Mouse (Mus musculus): ENCODE results near the gene Gm498. TPM values are rescaled to one million over a fixed set of nuclear protein-coding genes. Genes with fewer than 3 reads are reported as not detected.
A peak's percentile ranks its signal among the peaks of the same experiment; 100 is the strongest.

Gm498 gene
- not detected in 2 replicates for polyA plus RNA-seq (2014; fragmentation: Nextera tagmentation; extraction: Ambion mirVana)

GRCm38 (mm10) chr7:143866538-143866937, at the start of gene Gm498:
Gene Gm498, plus strand, starts transcription at chr7:143866838.
- ATAC-seq (ENCODE audit: insufficient number of reproducible peaks, low FRiP score, low TSS enrichment, low read depth), result no peak
- H3K4me2 ChIP-seq (ENCODE audit: low read depth, severe bottlenecking), result no peak within 1 kb of the TSS
- H3K27ac ChIP-seq (replicated peaks; ENCODE audit: low read depth, low read length), result no peak within 1 kb of the TSS
- H3K4me3 ChIP-seq (ENCODE audit: low read depth, low read length), result no peak within 1 kb of the TSS
- 82% methylated on average over 2 of the region's 2 CpGs for WGBS
- no peaks in the 10 kb centered on the region for H3K9me3 ChIP-seq (ENCODE audit: control insufficient read depth, low read length)
- DNase-seq (ENCODE audit: low spot score), result no peak
- H3K9ac ChIP-seq (ENCODE audit: low read length), result no peak within 1 kb of the TSS
- H3K36me3 ChIP-seq (ENCODE audit: control insufficient read depth, insufficient read depth, low read length), result no peaks in the 10 kb centered on the region
- no peaks in the 10 kb centered on the region for H3K27me3 ChIP-seq (ENCODE audit: control insufficient read depth, insufficient read depth, low read length)
- no peaks in the 10 kb centered on the region for H3K4me1 ChIP-seq (ENCODE audit: control insufficient read depth, insufficient read depth, low read length)

- Histone ChIP-seq H3K9ac (ENCODE audit: low read length) (no peak overlapping the region), H3K9me3 (ENCODE audit: control insufficient read depth, low read length) (no peaks in the 10 kb centered on the region), H3K4me3 (ENCODE audit: low read depth, low read length) (no peak overlapping the region), H3K27me3 (ENCODE audit: control insufficient read depth, insufficient read depth, low read length) (no peaks in the 10 kb centered on the region), H3K36me3 (ENCODE audit: control insufficient read depth, insufficient read depth, low read length) (peaks cover 7% of the 10 kb centered on the region), H3K4me2 (ENCODE audit: low read depth, severe bottlenecking) (no peak overlapping the region), H3K27ac (replicated peaks; ENCODE audit: low read depth, low read length) (no peak overlapping the region), H3K4me1 (ENCODE audit: control insufficient read depth, insufficient read depth, low read length) (peaks cover 6% of the 10 kb centered on the region; the same call in 1 of the 2 replicates)
- DNase-seq (ENCODE audit: low spot score) (no peak), ATAC-seq (ENCODE audit: insufficient number of reproducible peaks, low FRiP score, low TSS enrichment, low read depth) (no peak)
- WGBS, result 72% methylated on average over 4 of the region's 4 CpGs
These were observed 47.4 kb upstream of the Gm498 start for GRCm38 (mm10) chr7:143819201-143819600.

- no peak for ATAC-seq (ENCODE audit: insufficient number of reproducible peaks, low FRiP score, low TSS enrichment, low read depth)
- H3K9ac ChIP-seq (ENCODE audit: low read length), result no peak overlapping the region
- H3K27me3 ChIP-seq (ENCODE audit: control insufficient read depth, insufficient read depth, low read length), result no peaks in the 10 kb centered on the region
- H3K4me2 ChIP-seq (ENCODE audit: low read depth, severe bottlenecking), result no peak overlapping the region
- no peak overlapping the region for H3K4me3 ChIP-seq (ENCODE audit: low read depth, low read length)
- 86% methylated on average over 2 of the region's 2 CpGs for WGBS
- H3K36me3 ChIP-seq (ENCODE audit: control insufficient read depth, insufficient read depth, low read length), result peaks cover 7% of the 10 kb centered on the region
- no peak for DNase-seq (ENCODE audit: low spot score)
- no peaks in the 10 kb centered on the region for H3K9me3 ChIP-seq (ENCODE audit: control insufficient read depth, low read length)
- no peak overlapping the region for H3K27ac ChIP-seq (replicated peaks; ENCODE audit: low read depth, low read length)
- peaks cover 6% of the 10 kb centered on the region; the same call in 1 of the 2 replicates for H3K4me1 ChIP-seq (ENCODE audit: control insufficient read depth, insufficient read depth, low read length)
These were observed 45.4 kb upstream of the Gm498 start for GRCm38 (mm10) chr7:143821241-143821640.

GRCm38 (mm10) chr7:143822375-143823265, 44.0 kb upstream of the Gm498 start, which contains the start of the genes Nadsyn1 and Dhcr7:
Gene Nadsyn1, minus strand, starts transcription at chr7:143822849.
Gene Dhcr7, plus strand, starts transcription at chr7:143823145.
- Histone ChIP-seq H3K9me3 (ENCODE audit: control insufficient read depth, low read length) (no peaks in the 10 kb centered on the region), H3K27me3 (ENCODE audit: control insufficient read depth, insufficient read depth, low read length) (no peaks in the 10 kb centered on the region), H3K4me1 (ENCODE audit: control insufficient read depth, insufficient read depth, low read length) (peaks cover 6% of the 10 kb centered on the region; the same call in 1 of the 2 replicates), H3K36me3 (ENCODE audit: control insufficient read depth, insufficient read depth, low read length) (peaks cover 5% of the 10 kb centered on the region), H3K4me3 (ENCODE audit: low read depth, low read length) (peak within 1 kb of the TSS; percentile 60), H3K9ac (ENCODE audit: low read length) (peak within 1 kb of the TSS; percentile 48), H3K27ac (replicated peaks; ENCODE audit: low read depth, low read length) (peak within 1 kb of the TSS; percentile 48), H3K4me2 (ENCODE audit: low read depth, severe bottlenecking) (peak within 1 kb of the TSS; percentile 63)
- DNase-seq (ENCODE audit: low spot score) (peak; percentile 99), ATAC-seq (ENCODE audit: insufficient number of reproducible peaks, low FRiP score, low TSS enrichment, low read depth) (peak; percentile 98)
- WGBS, result under 1% methylated on average over 40 of the region's 40 CpGs

- WGBS, result 82% methylated on average over 4 of the region's 4 CpGs
- no peak for DNase-seq (ENCODE audit: low spot score)
- Histone ChIP-seq H3K27me3 (ENCODE audit: control insufficient read depth, insufficient read depth, low read length) (no peaks in the 10 kb centered on the region), H3K36me3 (ENCODE audit: control insufficient read depth, insufficient read depth, low read length) (peaks cover 3% of the 10 kb centered on the region), H3K9me3 (ENCODE audit: control insufficient read depth, low read length) (no peaks in the 10 kb centered on the region), H3K4me2 (ENCODE audit: low read depth, severe bottlenecking) (peak overlapping the region; percentile 63), H3K27ac (replicated peaks; ENCODE audit: low read depth, low read length) (peak overlapping the region; percentile 48), H3K9ac (ENCODE audit: low read length) (peak overlapping the region; percentile 48), H3K4me1 (ENCODE audit: control insufficient read depth, insufficient read depth, low read length) (peaks cover 6% of the 10 kb centered on the region; the same call in 1 of the 2 replicates), H3K4me3 (ENCODE audit: low read depth, low read length) (peak overlapping the region; percentile 60)
- ATAC-seq (ENCODE audit: insufficient number of reproducible peaks, low FRiP score, low TSS enrichment, low read depth), result peak; percentile 2; the same call in 1 of the 2 replicates
These were observed 43.4 kb upstream of the Gm498 start for GRCm38 (mm10) chr7:143823266-143823605.

GRCm38 (mm10) chr7:143826985-143827384, 39.7 kb upstream of the Gm498 start:
- WGBS, result 97% methylated on average over 2 of the region's 2 CpGs
- Histone ChIP-seq H3K9me3 (ENCODE audit: control insufficient read depth, low read length) (no peaks in the 10 kb centered on the region), H3K27ac (replicated peaks; ENCODE audit: low read depth, low read length) (no peak overlapping the region), H3K27me3 (ENCODE audit: control insufficient read depth, insufficient read depth, low read length) (no peaks in the 10 kb centered on the region), H3K9ac (ENCODE audit: low read length) (no peak overlapping the region), H3K36me3 (ENCODE audit: control insufficient read depth, insufficient read depth, low read length) (no peaks in the 10 kb centered on the region), H3K4me2 (ENCODE audit: low read depth, severe bottlenecking) (no peak overlapping the region), H3K4me1 (ENCODE audit: control insufficient read depth, insufficient read depth, low read length) (peaks cover 12% of the 10 kb centered on the region; the same call in 1 of the 2 replicates), H3K4me3 (ENCODE audit: low read depth, low read length) (no peak overlapping the region)
- DNase-seq (ENCODE audit: low spot score) (no peak), ATAC-seq (ENCODE audit: insufficient number of reproducible peaks, low FRiP score, low TSS enrichment, low read depth) (no peak)

GRCm38 (mm10) chr7:143829504-143830331, 36.9 kb upstream of the Gm498 start:
- DNase-seq (ENCODE audit: low spot score) (peak; percentile 96), ATAC-seq (ENCODE audit: insufficient number of reproducible peaks, low FRiP score, low TSS enrichment, low read depth) (peak; percentile 96)
- under 1% methylated on average over 37 of the region's 37 CpGs for WGBS
- Histone ChIP-seq H3K27ac (replicated peaks; ENCODE audit: low read depth, low read length) (peak overlapping the region; percentile 83), H3K36me3 (ENCODE audit: control insufficient read depth, insufficient read depth, low read length) (no peaks in the 10 kb centered on the region), H3K4me2 (ENCODE audit: low read depth, severe bottlenecking) (peak overlapping the region; percentile 91), H3K27me3 (ENCODE audit: control insufficient read depth, insufficient read depth, low read length) (no peaks in the 10 kb centered on the region), H3K9me3 (ENCODE audit: control insufficient read depth, low read length) (no peaks in the 10 kb centered on the region), H3K9ac (ENCODE audit: low read length) (peak overlapping the region; percentile 77), H3K4me1 (ENCODE audit: control insufficient read depth, insufficient read depth, low read length) (0 out of 2 replicates have a peak, but pooled peaks cover 7% of the 10 kb centered on the region), H3K4me3 (ENCODE audit: low read depth, low read length) (peak overlapping the region; percentile 55)

GRCm38 (mm10) chr7:143830399-143830798, 36.2 kb upstream of the Gm498 start:
- no peak for DNase-seq (ENCODE audit: low spot score)
- Histone ChIP-seq H3K4me2 (ENCODE audit: low read depth, severe bottlenecking) (peak overlapping the region; percentile 91), H3K36me3 (ENCODE audit: control insufficient read depth, insufficient read depth, low read length) (no peaks in the 10 kb centered on the region), H3K27me3 (ENCODE audit: control insufficient read depth, insufficient read depth, low read length) (no peaks in the 10 kb centered on the region), H3K4me3 (ENCODE audit: low read depth, low read length) (peak overlapping the region; percentile 55), H3K9me3 (ENCODE audit: control insufficient read depth, low read length) (no peaks in the 10 kb centered on the region), H3K4me1 (ENCODE audit: control insufficient read depth, insufficient read depth, low read length) (0 out of 2 replicates have a peak, but pooled peaks cover 7% of the 10 kb centered on the region), H3K27ac (replicated peaks; ENCODE audit: low read depth, low read length) (no peak overlapping the region), H3K9ac (ENCODE audit: low read length) (peak overlapping the region; percentile 63)
- ATAC-seq (ENCODE audit: insufficient number of reproducible peaks, low FRiP score, low TSS enrichment, low read depth), result no peak; the same call in 1 of the 2 replicates
- WGBS, result 16% methylated on average over 6 of the region's 6 CpGs

Measured in limb, embryonic 11.5 days (tissue).